Mouse (Mus musculus) small intestine, adult 2 months (tissue): ENCODE data around the gene Gm37240.

Experiments used
- CTCF ChIP-seq: fragments of 200-500 bp; IDR thresholded peaks from 2 replicates; pipeline ENCODE4 v1.5.1; 2012; ENCODE audit warnings: low read depth, mild to moderate bottlenecking, control low read depth, inconsistent platforms, low read length, moderate library complexity, mixed read lengths; ENCODE audit not compliant: insufficient replicate concordance, insufficient read length; ENCODE audit errors: extremely low read depth
- POLR2A ChIP-seq: fragments of 200-500 bp; IDR thresholded peaks from 2 replicates; pipeline ENCODE4 v1.6.1; 2012; ENCODE audit warnings: low read depth, mild to moderate bottlenecking, control low read depth, inconsistent platforms, low read length, moderate library complexity

DNA sequence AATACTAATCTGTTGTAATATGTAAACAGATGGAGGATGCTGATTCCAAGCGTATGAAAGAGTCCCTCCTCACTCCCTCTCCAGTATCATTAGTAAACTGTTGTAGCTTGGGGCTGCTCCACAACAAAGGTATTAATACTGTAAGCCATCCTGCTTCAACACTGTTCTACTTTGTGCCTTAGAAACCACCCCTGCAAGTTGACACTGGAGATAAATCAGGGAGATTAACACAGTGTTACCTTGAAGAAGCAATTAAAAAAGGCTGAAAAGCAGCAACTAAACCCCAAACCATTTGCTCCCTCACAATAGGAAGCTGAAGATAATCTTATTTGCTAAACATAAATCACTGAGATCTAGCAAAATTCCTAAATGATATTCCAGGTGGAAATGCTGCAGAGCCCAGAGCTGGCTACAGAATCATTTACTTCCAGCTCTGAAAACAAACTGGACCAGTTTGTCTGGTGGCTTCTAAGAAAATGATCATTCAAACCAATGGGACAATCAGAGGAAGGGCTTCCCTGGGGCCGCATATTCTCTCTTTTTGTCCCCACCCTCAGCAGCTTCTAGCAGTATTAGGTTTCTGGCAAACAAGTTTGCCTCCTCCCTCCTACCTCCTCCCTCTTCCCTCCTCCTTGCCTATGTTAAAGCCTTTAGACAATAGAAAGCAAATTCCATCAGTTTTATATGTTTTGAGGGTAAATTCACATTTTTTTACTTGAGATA lies 45.7 kb downstream of the Gm37240 start:
- TF ChIP-seq CTCF (no peak), POLR2A (no peak)
